Mouse (Mus musculus): Measurements from ENCODE around the gene Pdk2.

Gene Pdk2

GRCm38 (mm10) chr11:94988780-94989561 lies 52.2 kb downstream of the Pdk2 start:
- no peak for DNase-seq (ENCODE audit: extremely low read depth, low read depth)

- no peak for DNase-seq (ENCODE audit: extremely low read depth, low read depth)
Measured at GRCm38 (mm10) chr11:94987851-94988250, 53.3 kb downstream of the Pdk2 start.

- DNase-seq (ENCODE audit: extremely low read depth, low read depth): no peak
Measured at GRCm38 (mm10) chr11:94987341-94987740, 53.8 kb downstream of the Pdk2 start.

GRCm38 (mm10) chr11:94986435-94986834 lies 54.7 kb downstream of the Pdk2 start:
- DNase-seq (ENCODE audit: extremely low read depth, low read depth): no peak

- DNase-seq (ENCODE audit: extremely low read depth, low read depth): no peak
Measured at GRCm38 (mm10) chr11:94985822-94986221, 55.3 kb downstream of the Pdk2 start.

GRCm38 (mm10) chr11:94985140-94985539 lies 56.0 kb downstream of the Pdk2 start:
- no peak for DNase-seq (ENCODE audit: extremely low read depth, low read depth)

- no peak for DNase-seq (ENCODE audit: extremely low read depth, low read depth)
Measured at GRCm38 (mm10) chr11:94979462-94980179, 61.5 kb downstream of the Pdk2 start.

GRCm38 (mm10) chr11:94978947-94979346 lies 62.2 kb downstream of the Pdk2 start:
- DNase-seq (ENCODE audit: extremely low read depth, low read depth): peak; percentile 80

- DNase-seq (ENCODE audit: extremely low read depth, low read depth): no peak
Measured at GRCm38 (mm10) chr11:94978178-94978915, 62.8 kb downstream of the Pdk2 start.

Data from MEL-GATA-1-ER (cell line).